Mouse (Mus musculus) small intestine, adult 2 months (tissue): ENCODE measurements around the gene Ppp1r1c.

Experiments used
- CTCF ChIP-seq: fragments of 200-500 bp; IDR thresholded peaks from 2 replicates; pipeline ENCODE4 v1.5.1; 2012; ENCODE audit warnings: low read depth, mild to moderate bottlenecking, control low read depth, inconsistent platforms, low read length, moderate library complexity, mixed read lengths; ENCODE audit not compliant: insufficient replicate concordance, insufficient read length; ENCODE audit errors: extremely low read depth
- POLR2A ChIP-seq: fragments of 200-500 bp; IDR thresholded peaks from 2 replicates; pipeline ENCODE4 v1.6.1; 2012; ENCODE audit warnings: low read depth, mild to moderate bottlenecking, control low read depth, inconsistent platforms, low read length, moderate library complexity

GRCm38 (mm10) chr2:79765723-79766122 is 58.1 kb downstream of the Ppp1r1c start:
- TF ChIP-seq CTCF = no peak
- no peak for TF ChIP-seq POLR2A
